ENCODE assay signal across 22 mouse cellular contexts in the genomic region with DNA sequence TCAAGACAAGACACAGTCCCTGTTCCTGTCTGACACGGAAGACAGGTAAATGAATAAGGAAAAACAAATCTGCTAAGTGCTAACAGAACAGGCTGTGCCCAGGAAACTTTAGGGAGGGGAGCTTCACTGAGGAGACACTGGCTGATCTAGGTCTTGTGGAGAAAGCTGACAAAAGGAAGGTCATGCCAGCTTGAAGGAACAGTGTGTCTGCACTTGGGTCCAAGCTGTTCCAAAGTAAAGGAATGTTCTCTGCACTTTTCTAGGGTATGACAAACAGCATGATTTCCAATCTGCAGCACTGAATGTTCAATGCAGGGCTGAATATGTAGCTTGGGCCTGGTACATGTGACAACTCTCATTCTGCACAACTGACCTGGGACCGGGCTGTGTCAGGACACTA. TPM values are rescaled to one million over a fixed set of nuclear protein-coding genes. Genes with fewer than 3 reads are reported as not detected.
DNase-seq lines count a peak whose midpoint lies in the region; ATAC-seq and TF ChIP-seq lines count a peak whose summit lies in the region.
"Had no signal": no experiment of that assay in that cellular context is flagged by ENCODE, and none has a peak within 500 bp of the region (broad histone marks: within the 10 kb centered on the region; RNA-seq: fewer than 3 reads in every experiment).

No protein-coding gene starts in this region.

- no peak overlapping the region for H3K4me2 ChIP-seq in forebrain, embryonic 14.5 days (ENCODE audit: low read length)

- no peak for TF ChIP-seq CTCF in layer of hippocampus, adult 2 months (conservative IDR thresholded peaks at IDR 0.05)
- no peak for TF ChIP-seq CTCF in testis, adult 2 months (IDR thresholded peaks at IDR 0.05; ENCODE audit: control insufficient read depth, insufficient read depth, insufficient replicate concordance, low read depth, low read length)

- H3K9me3 ChIP-seq in forebrain, embryonic 14.5 days (replicated peaks; ENCODE audit: control insufficient read depth, low read length) = no peaks in the 10 kb centered on the region
- H3K9me3 ChIP-seq: G1E had no signal

- no peak for DNase-seq in layer of hippocampus, adult 2 months (ENCODE audit: low spot score in 2 of 2)
- no peak for DNase-seq in layer of hippocampus, postnatal 36 days
- no peak for DNase-seq in testis, postnatal 10 days (ENCODE audit: low spot score)
- DNase-seq in brain, adult 2 months (ENCODE audit: low read depth, low spot score) = peak; percentile 55
- peak; percentile 17 for DNase-seq in testis, postnatal 14 days (ENCODE audit: low spot score)
- DNase-seq in forebrain, embryonic 14.5 days (ENCODE audit: low spot score) = no peak
- DNase-seq in right cerebral cortex, postnatal 36 days (ENCODE audit: low spot score in 2 of 2) = no peak
- DNase-seq: adrenal gland, adult 2 months; adrenal gland, adult 8-10 months; adrenal gland, postnatal 10 days; adrenal gland, postnatal 14 days; adrenal gland, postnatal 25 days; B cell, adult 2 months; cerebellum, adult 11 months; cerebellum, adult 11-12 months; cerebellum, adult 18-20 months had no signal

- peak overlapping the region; percentile 71 for H3K27ac ChIP-seq in layer of hippocampus, adult 2 months
- H3K27ac ChIP-seq in testis, adult 2 months (ENCODE audit: control insufficient read depth, insufficient read depth, low read depth, low read length) = 0 out of 2 replicates have a peak overlapping the region, but pooled peaks have one; percentile 9
- H3K27ac ChIP-seq in forebrain, embryonic 14.5 days (ENCODE audit: low read depth, low read length) = no peak overlapping the region

- no peaks in the 10 kb centered on the region; the same call in 1 of the 2 replicates for H3K4me1 ChIP-seq in testis, adult 2 months (ENCODE audit: control insufficient read depth, insufficient read depth, low read length)
- H3K4me1 ChIP-seq in forebrain, embryonic 14.5 days (ENCODE audit: control insufficient read depth, insufficient read depth, low read length) = no peaks in the 10 kb centered on the region

- no peaks in the 10 kb centered on the region for H3K27me3 ChIP-seq in testis, adult 2 months (ENCODE audit: control insufficient read depth, insufficient read depth, low read length)
- H3K27me3 ChIP-seq in forebrain, embryonic 14.5 days (replicated peaks; ENCODE audit: control insufficient read depth, insufficient read depth, low read length) = no peaks in the 10 kb centered on the region
- H3K27me3 ChIP-seq: CH12.LX, Patski had no signal

- no peak overlapping the region for H3K4me3 ChIP-seq in layer of hippocampus, adult 2 months
- no peak overlapping the region for H3K4me3 ChIP-seq in testis, adult 2 months (ENCODE audit: control insufficient read depth, low read depth, low read length)
- no peak overlapping the region for H3K4me3 ChIP-seq in forebrain, embryonic 14.5 days (ENCODE audit: low read depth, low read length)

- TF ChIP-seq POLR2A in testis, adult 2 months (IDR thresholded peaks at IDR 0.05; ENCODE audit: control insufficient read depth, low read depth, low read length) = no peak

- ATAC-seq in forebrain, embryonic 14.5 days = no peak
- ATAC-seq: activated CD4-positive, CD25-positive, alpha-beta regulatory T cell, adult 4 months; CD4-positive, CD25-positive, alpha-beta regulatory T cell, adult 4 months; Patski had no signal

- no peak overlapping the region for H3K9ac ChIP-seq in forebrain, embryonic 14.5 days (ENCODE audit: low read length)

- 87% methylated on average over 2 of the region's 2 CpGs for WGBS in forebrain, embryonic 14.5 days

- H3K36me3 ChIP-seq in testis, adult 2 months (ENCODE audit: control insufficient read depth, insufficient read depth, low read length) = no peaks in the 10 kb centered on the region
- H3K36me3 ChIP-seq in forebrain, embryonic 14.5 days (ENCODE audit: control insufficient read depth, insufficient read depth, low read length) = no peaks in the 10 kb centered on the region

RNA-seq across cellular contexts. Expression of gene Nf2, which starts 21.4 kb away (rescaled TPM):
- total RNA-seq in layer of hippocampus, adult 2 months (2021) = 100 to 1,000 TPM in 1 of 2 experiments, 10 to 100 TPM in 1; 91.2 to 102 TPM
- total RNA-seq in layer of hippocampus, postnatal 36 days (2021) = 100 to 1,000 TPM in 1 of 2 experiments, 10 to 100 TPM in 1; 92.9 to 101 TPM
- polyA plus RNA-seq in testis, adult 2 months (2012; rRNA removed) = 90.2 and 92.5 TPM in 2 replicates
- 44.9 and 56.2 TPM in 2 replicates for polyA plus RNA-seq in forebrain, embryonic 14.5 days (2014; fragmentation: Nextera tagmentation; extraction: Ambion mirVana)

RNA-seq across cellular contexts. Expression of gene Nipsnap1, which starts 45.8 kb away (rescaled TPM):
- 10 to 100 TPM; 91.7 to 96.6 TPM for total RNA-seq in layer of hippocampus, adult 2 months (2021)
- total RNA-seq in layer of hippocampus, postnatal 36 days (2021) = 10 to 100 TPM; 81.2 to 86.8 TPM
- 2.7 and 3.7 TPM in 2 replicates for polyA plus RNA-seq in testis, adult 2 months (2012; rRNA removed)
- 119 and 122 TPM in 2 replicates for polyA plus RNA-seq in forebrain, embryonic 14.5 days (2014; fragmentation: Nextera tagmentation; extraction: Ambion mirVana)

Comparison
In these comparisons a context has a peak if more than half of its experiments do, and no peak if none do; other contexts are left out.
1. DNase-seq: peak in brain, adult 2 months (single experiment) and testis, postnatal 14 days (single experiment); none in layer of hippocampus, adult 2 months (0 of 2), layer of hippocampus, postnatal 36 days (0 of 2), testis, postnatal 10 days (single experiment), forebrain, embryonic 14.5 days (single experiment) and right cerebral cortex, postnatal 36 days (0 of 2).